Mouse (Mus musculus) limb, embryonic 11.5 days (tissue): ENCODE data around the gene Slc25a47. TPM values are rescaled to one million over a fixed set of nuclear protein-coding genes. Genes with fewer than 3 reads are reported as not detected.

Experiments
- ATAC-seq: fragments of 200-750 bp; cut with Nextera tagmentation; 2 replicates; pipeline ENCODE4 v1.8.0; 2017; ENCODE audit warnings: low read depth; ENCODE audit not compliant: insufficient number of reproducible peaks, low FRiP score, low TSS enrichment
- DNase-seq: peaks from one replicate; pipeline ENCODE4 v3.0.0-alpha.2; 2015; ENCODE audit warnings: low spot score
- H3K27ac ChIP-seq: fragments of 300-500 bp; sonication (generic); replicated peaks from 2 replicates; pipeline ENCODE4 v1.5.1; 2014; ENCODE audit warnings: low read depth, mild to moderate bottlenecking, low read length
- H3K27me3 ChIP-seq: fragments of 300-500 bp; sonication (generic); 2 replicates; pipeline ENCODE4 v1.6.1; 2014; ENCODE audit warnings: mild to moderate bottlenecking, low read length, mixed read lengths; ENCODE audit not compliant: control insufficient read depth, insufficient read depth
- H3K36me3 ChIP-seq: fragments of 300-500 bp; sonication (generic); 2 replicates; pipeline ENCODE4 v1.6.1; 2014; ENCODE audit warnings: mild to moderate bottlenecking, low read length, moderate library complexity, mixed read lengths; ENCODE audit not compliant: control insufficient read depth, insufficient read depth
- H3K4me1 ChIP-seq: fragments of 300-500 bp; sonication (generic); 2 replicates; pipeline ENCODE4 v1.6.1; 2014; ENCODE audit warnings: low read length, mixed read lengths; ENCODE audit not compliant: control insufficient read depth, insufficient read depth
- H3K4me2 ChIP-seq: fragments of 300-500 bp; sonication (generic); 2 replicates; pipeline ENCODE4 v1.6.1; 2014; ENCODE audit warnings: low read depth, mild to moderate bottlenecking, moderate library complexity; ENCODE audit not compliant: severe bottlenecking
- H3K4me3 ChIP-seq: fragments of 300-500 bp; sonication (generic); 2 replicates; pipeline ENCODE4 v1.5.1; 2014; ENCODE audit warnings: low read depth, low read length
- H3K9ac ChIP-seq: fragments of 300-500 bp; sonication (generic); 2 replicates; pipeline ENCODE4 v1.6.1; 2014; ENCODE audit warnings: mild to moderate bottlenecking, low read length
- H3K9me3 ChIP-seq: fragments of 300-500 bp; sonication (generic); 2 replicates; pipeline ENCODE4 v1.6.1; 2016; ENCODE audit warnings: low read length; ENCODE audit not compliant: control insufficient read depth
- WGBS: fragments of 180-500 bp; shearing (Covaris S2); extraction: QIAGEN DNeasy Blood & Tissue Kit; methylation state at CpG from one replicate; pipeline ENCODE4 v1.1.7; 2014; 5-methylcytosine and 5-hydroxymethylcytosine counted together
- polyA plus RNA-seq: library from polyadenylated mRNA; unstranded; fragments of >200 nt; fragmentation: Nextera tagmentation; extraction: Ambion mirVana; gene quantifications from 2 replicates; pipeline ENCODE4 v1.2.1, GENCODE M21; 2014

Gene Slc25a47
- polyA plus RNA-seq, 1 experiment from 2014 or later = 18.2 TPM

- no peak for ATAC-seq
- WGBS = 87% methylated on average over 2 of the region's 2 CpGs
- H3K36me3 ChIP-seq = no peaks in the 10 kb centered on the region
These were observed 34.2 kb upstream of the Slc25a47 start for GRCm38 (mm10) chr12:108801613-108802012.

GRCm38 (mm10) chr12:108804388-108804787, 31.5 kb upstream of the Slc25a47 start:
- Histone ChIP-seq H3K27me3 (no peaks in the 10 kb centered on the region), H3K9me3 (no peaks in the 10 kb centered on the region), H3K36me3 (0 out of 2 replicates have a peak, but pooled peaks cover 2% of the 10 kb centered on the region), H3K4me2 (no peak overlapping the region), H3K9ac (no peak overlapping the region), H3K4me1 (0 out of 2 replicates have a peak, but pooled peaks cover 2% of the 10 kb centered on the region), H3K27ac (no peak overlapping the region), H3K4me3 (no peak overlapping the region)
- ATAC-seq (no peak), DNase-seq (no peak)
- 92% methylated on average over 2 of the region's 2 CpGs for WGBS

More at GRCm38 (mm10) chr12:108801613-108802012, 34.2 kb upstream of the Slc25a47 start:
- Histone ChIP-seq H3K27ac (no peak overlapping the region), H3K4me2 (no peak overlapping the region), H3K9me3 (no peaks in the 10 kb centered on the region), H3K27me3 (no peaks in the 10 kb centered on the region), H3K4me1 (0 out of 2 replicates have a peak, but pooled peaks cover 2% of the 10 kb centered on the region), H3K9ac (no peak overlapping the region), H3K4me3 (no peak overlapping the region)
- no peak for DNase-seq

- no peak overlapping the region for H3K27ac ChIP-seq
- DNase-seq = no peak
- H3K9me3 ChIP-seq = no peaks in the 10 kb centered on the region
- WGBS = 87% methylated on average over 2 of the region's 2 CpGs
- H3K9ac ChIP-seq = no peak overlapping the region
- H3K4me2 ChIP-seq = no peak overlapping the region
- H3K36me3 ChIP-seq = 0 out of 2 replicates have a peak, but pooled peaks cover 2% of the 10 kb centered on the region
- H3K4me3 ChIP-seq = no peak overlapping the region
- ATAC-seq = no peak
- H3K4me1 ChIP-seq = no peaks in the 10 kb centered on the region
- no peaks in the 10 kb centered on the region for H3K27me3 ChIP-seq
These were observed 27.4 kb upstream of the Slc25a47 start for GRCm38 (mm10) chr12:108808465-108808864.

GRCm38 (mm10) chr12:108809771-108810170, 26.1 kb upstream of the Slc25a47 start:
- Histone ChIP-seq H3K27ac (no peak overlapping the region), H3K27me3 (no peaks in the 10 kb centered on the region), H3K9ac (no peak overlapping the region), H3K9me3 (no peaks in the 10 kb centered on the region), H3K4me2 (no peak overlapping the region), H3K4me1 (no peaks in the 10 kb centered on the region), H3K4me3 (no peak overlapping the region), H3K36me3 (peaks cover 7% of the 10 kb centered on the region; the same call in 1 of the 2 replicates)
- DNase-seq = no peak
- 74% methylated on average over 1 of the region's 1 CpGs for WGBS
- ATAC-seq = no peak

GRCm38 (mm10) chr12:108810309-108810708, 25.5 kb upstream of the Slc25a47 start:
- no peak for DNase-seq
- H3K9me3 ChIP-seq = no peaks in the 10 kb centered on the region

GRCm38 (mm10) chr12:108811133-108811532, 24.7 kb upstream of the Slc25a47 start:
- ATAC-seq (no peak), DNase-seq (no peak)
- H3K27me3 ChIP-seq = no peaks in the 10 kb centered on the region
- no peak overlapping the region for H3K27ac ChIP-seq
- H3K36me3 ChIP-seq = peaks cover 7% of the 10 kb centered on the region
- no peak overlapping the region for H3K4me2 ChIP-seq
- 77% methylated on average over 2 of the region's 2 CpGs for WGBS
- H3K4me1 ChIP-seq = no peaks in the 10 kb centered on the region
- H3K9me3 ChIP-seq = no peaks in the 10 kb centered on the region
- H3K9ac ChIP-seq = no peak overlapping the region
- H3K4me3 ChIP-seq = no peak overlapping the region

More at GRCm38 (mm10) chr12:108810309-108810708, 25.5 kb upstream of the Slc25a47 start:
- H3K4me2 ChIP-seq = no peak overlapping the region
- H3K27me3 ChIP-seq = no peaks in the 10 kb centered on the region
- no peak overlapping the region for H3K27ac ChIP-seq
- peaks cover 7% of the 10 kb centered on the region for H3K36me3 ChIP-seq
- ATAC-seq = no peak
- 92% methylated on average over 7 of the region's 7 CpGs for WGBS
- no peak overlapping the region for H3K9ac ChIP-seq
- H3K4me3 ChIP-seq = no peak overlapping the region
- no peaks in the 10 kb centered on the region for H3K4me1 ChIP-seq

- Histone ChIP-seq H3K9ac (no peak overlapping the region), H3K27ac (no peak overlapping the region), H3K4me3 (no peak overlapping the region), H3K4me1 (no peaks in the 10 kb centered on the region), H3K27me3 (no peaks in the 10 kb centered on the region), H3K4me2 (no peak overlapping the region), H3K9me3 (no peaks in the 10 kb centered on the region), H3K36me3 (peaks cover 5% of the 10 kb centered on the region)
- no peak for ATAC-seq
- 89% methylated on average over 6 of the region's 6 CpGs for WGBS
- no peak for DNase-seq
These were observed 23.4 kb upstream of the Slc25a47 start for GRCm38 (mm10) chr12:108812463-108812862.

- H3K4me1 ChIP-seq = no peaks in the 10 kb centered on the region
- WGBS = 98% methylated on average over 6 of the region's 6 CpGs
- ATAC-seq (no peak), DNase-seq (no peak)
- H3K27me3 ChIP-seq = no peaks in the 10 kb centered on the region
- no peaks in the 10 kb centered on the region for H3K9me3 ChIP-seq
- H3K27ac ChIP-seq = no peak overlapping the region
- H3K4me3 ChIP-seq = no peak overlapping the region
- H3K9ac ChIP-seq = no peak overlapping the region
- peaks cover 9% of the 10 kb centered on the region for H3K36me3 ChIP-seq
- H3K4me2 ChIP-seq = no peak overlapping the region
These were observed 21.4 kb upstream of the Slc25a47 start for GRCm38 (mm10) chr12:108814470-108814869.

- Histone ChIP-seq H3K27me3 (no peaks in the 10 kb centered on the region), H3K4me1 (no peaks in the 10 kb centered on the region), H3K9ac (no peak overlapping the region), H3K4me2 (no peak overlapping the region), H3K27ac (no peak overlapping the region), H3K36me3 (peaks cover 9% of the 10 kb centered on the region), H3K9me3 (no peaks in the 10 kb centered on the region), H3K4me3 (no peak overlapping the region)
- 87% methylated on average over 11 of the region's 11 CpGs for WGBS
- DNase-seq (no peak), ATAC-seq (no peak)
These were observed 19.3 kb upstream of the Slc25a47 start for GRCm38 (mm10) chr12:108816569-108816968.
